Mouse (Mus musculus): Measurements from ENCODE around the gene Tmem254c. TPM values are rescaled to one million over a fixed set of nuclear protein-coding genes. Genes with fewer than 3 reads are reported as not detected.
"Not testable (repeated sequence)": the region's sequence is repeated elsewhere in the genome, so short reads cannot be mapped to it uniquely, and the experiment has no call there.

The Tmem254c gene
- total RNA-seq (2022), result 10 to 100 TPM; 26.6 to 33.5 (median 30.2) TPM

- not testable (repeated sequence) for DNase-seq (ENCODE audit: low spot score in 2 of 2)
Measured at GRCm38 (mm10) chr14:26067325-26067633, at the start of gene Tmem254c. Gene Tmem254c (minus strand): TSS chr14:26067355.

- DNase-seq (ENCODE audit: low spot score in 2 of 2), result not testable (repeated sequence)
Measured at GRCm38 (mm10) chr14:26097622-26098021, 30.5 kb upstream of the Tmem254c start.

DNA sequence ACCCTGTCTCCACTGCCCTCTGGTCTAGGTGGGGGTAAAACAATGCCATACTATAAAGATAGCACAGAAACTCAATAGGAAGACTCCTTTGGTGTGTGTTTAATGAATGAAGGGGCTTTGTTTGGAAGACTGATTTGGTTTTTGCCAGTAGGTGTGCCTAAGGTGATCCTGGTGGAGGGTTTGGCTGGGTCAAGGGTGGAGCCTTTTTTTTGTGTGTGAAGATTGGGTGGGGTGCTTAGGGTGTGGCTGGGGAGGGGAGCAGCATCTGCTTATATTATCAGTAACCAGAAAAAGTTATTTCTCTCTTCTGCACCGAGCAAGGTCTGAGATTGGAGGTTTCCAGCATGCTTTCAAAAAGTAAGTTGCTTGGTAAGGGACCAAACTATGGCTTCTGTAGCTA lies 14.8 kb upstream of the Tmem254c start, which contains the start of gene Cphx3:
Gene Cphx3 (plus strand): TSS at position 301 of the 400 bp plus-strand sequence.
- not testable (repeated sequence) for DNase-seq (ENCODE audit: low spot score in 2 of 2)

GRCm38 (mm10) chr14:26081216-26081615 lies 14.1 kb upstream of the Tmem254c start, which contains the start of gene Cphx2:
Gene Cphx2 (plus strand): TSS chr14:26081516.
- DNase-seq (ENCODE audit: low spot score in 2 of 2), result not testable (repeated sequence)

DNA sequence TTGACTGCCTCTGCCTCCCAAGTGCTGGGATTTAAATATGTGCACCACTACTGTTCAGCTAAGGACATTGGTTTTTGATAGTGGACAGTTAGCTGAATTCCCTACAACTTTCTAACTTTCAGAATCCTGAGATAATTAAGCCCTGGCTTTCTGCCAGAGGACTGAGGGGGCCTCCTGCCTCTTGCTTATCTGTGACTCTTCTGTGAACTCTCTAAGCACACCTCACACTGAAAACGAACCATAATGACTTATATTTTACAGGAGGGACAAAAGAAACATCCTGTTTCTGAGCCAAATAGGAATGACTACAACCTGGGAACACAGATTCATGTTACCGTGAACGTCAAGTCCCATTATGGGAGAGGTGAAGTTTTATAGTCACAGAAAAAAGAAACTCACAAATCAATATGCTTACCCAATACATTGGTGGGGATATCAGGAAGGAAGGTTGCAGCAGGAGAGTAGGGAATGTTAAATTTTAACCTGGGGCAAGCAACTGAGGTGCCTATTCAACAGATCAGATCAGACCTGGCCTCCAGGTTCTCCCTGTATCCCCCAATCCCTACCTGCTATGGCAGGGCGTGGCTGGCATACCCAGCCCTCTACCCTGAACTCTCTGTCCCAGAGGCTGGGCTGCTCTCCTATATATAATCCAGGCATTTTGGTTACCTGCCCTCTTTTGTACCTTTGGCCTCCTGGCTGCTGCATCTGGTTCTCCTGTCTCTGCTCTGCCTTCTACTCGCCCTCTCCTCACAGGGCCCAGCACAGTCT lies 9.7 kb upstream of the Tmem254c start:
- not testable (repeated sequence) for DNase-seq (ENCODE audit: low spot score in 2 of 2)

DNA sequence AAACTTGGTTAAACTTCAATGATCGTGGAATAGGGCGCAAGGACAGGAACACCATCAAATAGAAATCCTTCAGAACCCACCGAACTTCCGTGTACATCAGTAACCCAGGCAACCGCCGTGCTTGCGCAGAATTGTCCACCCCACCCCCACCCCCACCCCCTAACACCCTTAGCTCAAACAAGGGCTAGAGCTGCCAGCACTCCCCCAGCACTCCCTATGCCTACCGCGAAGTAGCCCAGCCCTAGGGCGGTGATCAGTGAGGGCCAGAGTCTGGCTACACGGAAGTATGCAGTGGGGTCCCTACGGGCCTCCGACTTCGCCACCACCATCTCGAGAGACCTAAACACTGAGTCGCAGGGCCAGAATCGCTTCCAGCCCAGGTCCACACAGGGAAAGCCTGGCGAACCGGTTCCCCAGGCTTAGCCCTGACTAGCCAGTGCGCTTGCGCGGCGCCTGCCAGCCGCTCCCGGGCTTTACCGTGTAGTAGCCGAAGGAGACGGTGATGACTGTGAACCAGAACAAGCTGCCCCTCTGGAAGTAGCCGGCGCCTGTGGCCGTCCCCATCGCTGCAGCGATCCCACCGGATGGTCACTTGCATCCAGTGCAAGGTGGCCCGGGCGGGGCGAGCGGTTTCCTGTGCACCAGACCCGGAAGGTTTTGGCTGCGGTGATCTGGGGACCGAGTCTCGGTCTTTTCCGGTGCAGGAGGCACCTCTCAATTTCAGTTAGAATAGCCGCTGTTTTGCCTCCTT lies 406 bp downstream of the Tmem254c start:
- DNase-seq (ENCODE audit: low spot score in 2 of 2), result not testable (repeated sequence)

DNA sequence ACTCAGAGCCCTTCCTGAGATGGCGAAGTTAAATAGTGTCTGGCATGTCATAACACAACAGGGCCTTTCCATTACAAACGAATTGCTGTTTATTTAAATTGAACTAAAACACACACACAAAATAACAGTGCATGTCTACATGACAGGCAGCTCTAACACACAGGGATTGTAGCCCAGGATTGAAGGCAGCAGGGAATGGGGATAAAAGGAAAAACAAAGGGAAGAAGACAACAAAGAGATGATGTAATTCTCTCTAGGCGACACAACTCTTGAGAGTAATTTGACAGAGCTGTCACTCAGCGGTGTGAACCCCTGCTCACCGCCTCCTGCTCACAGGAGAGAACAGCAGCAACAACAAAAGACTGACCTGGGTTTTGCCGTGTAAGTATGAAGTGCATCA lies 7.8 kb downstream of the Tmem254c start:
- DNase-seq (ENCODE audit: low spot score in 2 of 2), result not testable (repeated sequence)

DNA sequence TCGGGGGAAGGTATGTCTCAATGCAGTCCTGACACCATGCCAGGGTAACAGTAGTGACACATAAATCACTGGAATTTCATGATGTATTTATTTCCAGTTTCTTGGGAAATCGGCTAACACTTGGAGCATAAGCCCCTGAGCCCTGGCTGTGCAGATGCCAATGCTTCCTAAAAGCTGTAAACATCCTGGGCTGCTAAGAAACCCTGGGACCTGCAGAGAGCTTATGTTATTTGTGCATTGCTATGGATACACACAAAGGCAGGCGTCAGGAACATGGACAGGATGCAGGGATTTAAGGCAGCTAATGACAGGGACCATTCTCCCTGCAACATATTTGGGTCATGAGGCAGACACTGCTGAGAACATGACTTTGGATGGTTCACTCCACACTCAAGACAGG lies 9.0 kb downstream of the Tmem254c start:
- not testable (repeated sequence) for DNase-seq (ENCODE audit: low spot score in 2 of 2)

- not testable (repeated sequence) for DNase-seq (ENCODE audit: low spot score in 2 of 2)
Measured at GRCm38 (mm10) chr14:26048767-26049166, 18.4 kb downstream of the Tmem254c start.

GRCm38 (mm10) chr14:26047026-26047425 lies 20.1 kb downstream of the Tmem254c start:
- DNase-seq (ENCODE audit: low spot score in 2 of 2), result not testable (repeated sequence)

DNA sequence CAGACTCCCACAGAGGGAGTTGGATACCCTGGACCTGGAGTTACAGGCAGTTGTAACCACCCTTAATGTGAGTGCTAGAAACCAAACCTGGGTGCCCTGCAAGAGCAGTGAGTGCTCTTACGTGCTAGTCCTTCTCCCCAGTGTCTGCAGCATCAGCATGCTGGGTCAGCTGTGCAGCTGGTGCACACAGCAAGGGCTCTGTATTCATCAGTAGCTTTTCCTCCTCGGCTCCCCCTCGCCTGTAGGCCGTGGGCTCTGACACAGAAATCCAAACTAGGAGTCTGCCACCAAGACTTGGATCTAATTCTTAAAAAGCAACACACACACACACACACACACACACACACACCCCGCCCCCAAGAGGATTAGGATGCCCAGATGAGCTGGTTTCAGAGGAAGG lies 22.1 kb downstream of the Tmem254c start:
- DNase-seq (ENCODE audit: low spot score in 2 of 2), result not testable (repeated sequence)

- not testable (repeated sequence) for DNase-seq (ENCODE audit: low spot score in 2 of 2)
Measured at GRCm38 (mm10) chr14:26042611-26043010, 24.5 kb downstream of the Tmem254c start, which contains the start of gene Gm9780. Gene Gm9780 (minus strand): TSS chr14:26042711.

- DNase-seq (ENCODE audit: low spot score in 2 of 2), result not testable (repeated sequence)
Measured at GRCm38 (mm10) chr14:26035439-26035838, 31.7 kb downstream of the Tmem254c start.

DNA sequence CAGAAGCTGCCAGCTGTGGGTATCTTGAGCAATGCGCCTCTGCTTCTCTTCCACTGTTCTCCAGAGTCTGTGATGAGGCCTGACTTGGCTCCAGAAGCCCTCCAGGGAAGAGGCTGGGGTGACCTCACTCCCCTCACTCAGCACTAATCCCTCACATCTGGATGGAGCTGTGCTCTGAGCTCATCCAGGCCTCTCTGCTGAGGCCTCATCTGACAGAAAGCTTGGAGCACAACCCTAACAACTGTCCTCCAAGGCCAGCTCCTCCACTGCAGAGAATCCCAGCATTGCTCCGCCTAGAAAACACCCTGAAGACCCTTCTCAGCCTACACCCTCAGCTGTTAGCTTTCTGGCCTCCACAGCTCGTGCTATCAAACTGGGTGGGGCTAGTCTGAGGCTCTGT lies 32.8 kb downstream of the Tmem254c start:
- DNase-seq (ENCODE audit: low spot score in 2 of 2), result not testable (repeated sequence)

DNA sequence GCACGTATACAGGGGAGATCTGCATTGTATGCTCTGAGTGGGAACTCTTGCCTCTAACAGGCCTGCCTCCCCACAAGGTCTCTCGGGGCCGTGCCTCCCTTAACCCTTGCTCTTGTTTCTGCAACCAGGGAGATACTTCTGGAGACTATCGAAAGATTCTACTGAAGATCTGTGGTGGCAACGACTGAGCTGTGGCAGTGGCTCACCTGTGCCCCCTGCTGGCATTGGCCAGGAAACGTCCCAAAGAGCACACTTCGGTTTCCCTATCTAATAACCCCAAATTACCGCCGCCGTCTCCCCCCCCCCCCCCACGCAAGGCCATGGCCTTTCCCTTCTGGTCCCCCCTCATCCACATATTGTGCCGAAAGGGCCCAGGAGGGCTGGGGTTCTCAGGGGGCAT lies 41.5 kb downstream of the Tmem254c start:
- not testable (repeated sequence) for DNase-seq (ENCODE audit: low spot score in 2 of 2)

DNA sequence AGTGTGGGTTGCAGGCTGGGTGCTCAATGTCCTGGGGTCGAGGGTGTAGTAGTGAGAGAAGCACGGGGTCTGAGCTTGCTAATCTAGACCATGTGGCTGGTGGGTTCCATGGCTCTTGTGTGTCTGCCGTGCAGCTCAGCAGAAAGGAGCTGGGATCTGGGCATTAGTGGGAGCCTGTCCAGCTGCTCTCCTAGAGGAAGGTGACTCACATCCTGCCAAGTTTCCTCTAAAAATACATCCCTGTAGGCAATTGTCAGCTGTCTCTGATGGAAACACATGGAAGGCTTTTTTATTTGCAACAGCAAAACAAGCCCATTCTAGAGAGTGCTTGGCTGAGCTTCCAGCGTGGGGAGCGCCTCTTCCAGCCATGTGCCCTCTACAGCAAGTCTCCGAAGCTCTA lies 44.3 kb downstream of the Tmem254c start:
- not testable (repeated sequence) for DNase-seq (ENCODE audit: low spot score in 2 of 2)

- not testable (repeated sequence) for DNase-seq (ENCODE audit: low spot score in 2 of 2)
Measured at GRCm38 (mm10) chr14:26021555-26021954, 45.6 kb downstream of the Tmem254c start.

GRCm38 (mm10) chr14:26016414-26016813 lies 50.7 kb downstream of the Tmem254c start:
- not testable (repeated sequence) for DNase-seq (ENCODE audit: low spot score in 2 of 2)
